Mouse (Mus musculus) bone marrow macrophage, adult 2 months (primary cell): ENCODE measurements around the gene Mfsd14b.

Source experiments
- CTCF ChIP-seq: IDR thresholded peaks from 2 replicates; pipeline ENCODE4 v1.5.1; 2012; ENCODE audit warnings: low read depth, mild to moderate bottlenecking, low read length, moderate library complexity
- POLR2A ChIP-seq: IDR thresholded peaks from 2 replicates; pipeline ENCODE4 v1.6.1; 2012; ENCODE audit warnings: mild to moderate bottlenecking, low read depth, low read length, borderline replicate concordance

- no peak for TF ChIP-seq CTCF
- TF ChIP-seq POLR2A = no peak
Observed at GRCm38 (mm10) chr13:65097018-65097417, 15.8 kb downstream of the Mfsd14b start.
